Comparison of ENCODE assay signal across 21 mouse cellular contexts in the genomic region with DNA sequence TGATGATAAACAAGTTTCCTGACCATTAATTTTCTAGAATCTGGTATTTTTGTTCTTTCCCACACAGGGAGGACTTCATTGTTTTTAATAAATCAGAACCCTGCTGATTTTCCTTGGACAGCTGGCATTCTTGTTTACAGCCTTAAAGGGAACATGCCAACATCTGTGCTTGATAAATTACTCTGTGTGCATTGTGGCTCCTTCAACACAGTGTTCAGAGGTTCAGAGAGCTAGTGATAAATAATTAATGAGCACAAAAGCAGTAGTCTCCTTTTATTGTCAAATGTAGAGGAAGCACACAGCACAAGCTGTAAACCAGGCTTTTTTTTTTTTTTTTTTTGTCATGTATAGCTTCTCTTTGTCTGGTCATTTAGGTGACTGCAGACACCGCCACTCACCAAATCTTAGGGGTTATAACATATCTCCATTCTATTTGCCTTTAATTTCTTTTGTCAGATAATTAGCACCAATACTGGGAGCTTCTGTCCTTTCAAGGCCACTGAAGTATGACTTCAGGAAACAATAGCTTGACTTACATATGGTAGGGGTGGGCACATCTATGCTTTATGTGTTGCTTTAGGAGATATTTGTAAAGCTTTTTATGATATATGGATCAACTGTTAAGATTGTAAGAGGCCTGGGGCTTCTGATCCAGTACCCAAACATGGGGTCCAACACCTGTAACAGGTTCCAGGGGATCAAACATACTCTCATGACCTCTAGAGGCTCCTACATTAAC. TPM values are rescaled to one million over a fixed set of nuclear protein-coding genes. Genes with fewer than 3 reads are reported as not detected.
DNase-seq lines count a peak whose midpoint lies in the region; ATAC-seq lines count a peak whose summit lies in the region.
"Had no signal": no experiment of that assay in that cellular context is flagged by ENCODE, and none has a peak within 500 bp of the region (broad histone marks: within the 10 kb centered on the region; RNA-seq: fewer than 3 reads in every experiment).

No protein-coding gene starts in this region.

- no peaks in the 10 kb centered on the region; the same call in 1 of the 2 replicates for H3K4me1 ChIP-seq in neural tube, embryonic 11.5 days (ENCODE audit: control insufficient read depth, insufficient read depth, low read length)
- no peaks in the 10 kb centered on the region for H3K4me1 ChIP-seq in midbrain, embryonic 14.5 days (ENCODE audit: control insufficient read depth, insufficient read depth, low read length)
- H3K4me1 ChIP-seq: embryonic facial prominence, embryonic 12.5 days; heart, embryonic 10.5 days; liver, embryonic 12.5 days had no signal

- H3K27me3 ChIP-seq in neural tube, embryonic 11.5 days (ENCODE audit: control insufficient read depth, insufficient read depth, low read length) = no peaks in the 10 kb centered on the region
- H3K27me3 ChIP-seq in midbrain, embryonic 14.5 days (ENCODE audit: control insufficient read depth, insufficient read depth, low read length) = no peaks in the 10 kb centered on the region
- H3K27me3 ChIP-seq: CH12.LX; embryonic facial prominence, embryonic 12.5 days; liver, embryonic 12.5 days had no signal

- no peaks in the 10 kb centered on the region for H3K9me3 ChIP-seq in neural tube, embryonic 11.5 days (ENCODE audit: control insufficient read depth, low read length)
- H3K9me3 ChIP-seq in midbrain, embryonic 14.5 days (ENCODE audit: control insufficient read depth, low read length) = no peaks in the 10 kb centered on the region
- H3K9me3 ChIP-seq: embryonic facial prominence, embryonic 12.5 days; heart, embryonic 10.5 days; liver, embryonic 12.5 days had no signal

- H3K4me3 ChIP-seq in neural tube, embryonic 11.5 days (ENCODE audit: low read depth, low read length) = no peak overlapping the region
- H3K4me3 ChIP-seq in midbrain, embryonic 14.5 days (replicated peaks; ENCODE audit: low read depth, low read length) = no peak overlapping the region
- H3K4me3 ChIP-seq: embryonic facial prominence, embryonic 12.5 days; heart, embryonic 10.5 days; liver, embryonic 12.5 days had no signal

- peak; percentile 93 for ATAC-seq in neural tube, embryonic 11.5 days (ENCODE audit: insufficient read depth, low FRiP score, low TSS enrichment)
- peak; percentile 71; the same call in 1 of the 2 replicates for ATAC-seq in midbrain, embryonic 14.5 days (ENCODE audit: low FRiP score, low TSS enrichment)
- ATAC-seq in cerebellum, adult (ENCODE audit: insufficient number of reproducible peaks, low FRiP score, low TSS enrichment) = no peak
- ATAC-seq: intestine, postnatal 0 days; liver, embryonic 12.5 days had no signal

- no peak overlapping the region for H3K4me2 ChIP-seq in neural tube, embryonic 11.5 days (ENCODE audit: low read depth)
- H3K4me2 ChIP-seq in midbrain, embryonic 14.5 days (ENCODE audit: low read length) = no peak overlapping the region
- H3K4me2 ChIP-seq: embryonic facial prominence, embryonic 12.5 days; liver, embryonic 12.5 days had no signal

- no peaks in the 10 kb centered on the region for H3K36me3 ChIP-seq in neural tube, embryonic 11.5 days (ENCODE audit: control insufficient read depth, insufficient read depth, low read length)
- H3K36me3 ChIP-seq in midbrain, embryonic 14.5 days (ENCODE audit: control insufficient read depth, insufficient read depth, low read length) = no peaks in the 10 kb centered on the region
- H3K36me3 ChIP-seq: embryonic facial prominence, embryonic 12.5 days; heart, embryonic 10.5 days; liver, embryonic 12.5 days had no signal

- DNase-seq in embryo, embryonic 10 days (ENCODE audit: low spot score) = peak; percentile 27
- no peak for DNase-seq in embryo, embryonic 11 days
- no peak for DNase-seq in neural tube, embryonic 11.5 days (ENCODE audit: low spot score)
- DNase-seq in neural tube, embryonic 10.5 days (ENCODE audit: extremely low spot score, low spot score) = no peak
- DNase-seq in midbrain, embryonic 14.5 days = peak; percentile 44
- DNase-seq in layer of hippocampus, postnatal 25 days (ENCODE audit: extremely low spot score in 1 of 2, low spot score in 1 of 2) = no peak
- DNase-seq in heart, adult 11 months = no peak
- DNase-seq: adrenal gland, postnatal 36 days; cerebellum, postnatal 14 days; gastrocnemius, postnatal 14 days; heart, postnatal 14 days; kidney, postnatal 25 days; right cerebral cortex, adult 18-20 months; thymus, postnatal 25 days had no signal

- no peak overlapping the region for H3K9ac ChIP-seq in neural tube, embryonic 11.5 days (ENCODE audit: low read length)
- no peak overlapping the region for H3K9ac ChIP-seq in midbrain, embryonic 14.5 days (replicated peaks; ENCODE audit: low read length)
- H3K9ac ChIP-seq: embryonic facial prominence, embryonic 12.5 days; liver, embryonic 12.5 days had no signal

- WGBS in neural tube, embryonic 11.5 days = 48% methylated on average over 1 of the region's 1 CpGs
- whole genome bisulfite sequencing in midbrain, embryonic 14.5 days = 35% methylated on average over 1 of the region's 1 CpGs

- H3K27ac ChIP-seq in neural tube, embryonic 11.5 days (ENCODE audit: low read depth, low read length) = 0 out of 2 replicates have a peak overlapping the region, but pooled peaks have one; percentile 20
- peak overlapping the region; percentile 41; the same call in 1 of the 2 replicates for H3K27ac ChIP-seq in midbrain, embryonic 14.5 days (replicated peaks; ENCODE audit: low read depth, low read length)
- H3K27ac ChIP-seq: embryonic facial prominence, embryonic 12.5 days; heart, embryonic 10.5 days; liver, embryonic 12.5 days; stomach, postnatal 0 days had no signal

RNA-seq across cellular contexts. Expression of a gene that starts 52.0 kb away (rescaled TPM):
- 272 and 275 TPM in 2 replicates for polyA plus RNA-seq in neural tube, embryonic 11.5 days (2014; fragmentation: Nextera tagmentation; extraction: Ambion mirVana)
- 332 and 356 TPM in 2 replicates for polyA plus RNA-seq in midbrain, embryonic 14.5 days (2014; fragmentation: Nextera tagmentation; extraction: Ambion mirVana)
- total RNA-seq in layer of hippocampus, postnatal 25 days (2021) = 100 to 1,000 TPM; 205 to 227 TPM

Comparison
In these comparisons a context has a peak if more than half of its experiments do, and no peak if none do; other contexts are left out.
1. DNase-seq: peak in embryo, embryonic 10 days (single experiment) and midbrain, embryonic 14.5 days (single experiment); none in embryo, embryonic 11 days (single experiment), neural tube, embryonic 11.5 days (single experiment), neural tube, embryonic 10.5 days (single experiment), layer of hippocampus, postnatal 25 days (0 of 2) and heart, adult 11 months (single experiment).